Mouse (Mus musculus): ENCODE measurements around the gene Lhx5. TPM values are rescaled to one million over a fixed set of nuclear protein-coding genes. Genes with fewer than 3 reads are reported as not detected.
A peak's percentile ranks its signal among the peaks of the same experiment; 100 is the strongest.

Gene Lhx5
- polyA plus RNA-seq, 1 experiment from 2014 or later = 63.0 TPM

DNA sequence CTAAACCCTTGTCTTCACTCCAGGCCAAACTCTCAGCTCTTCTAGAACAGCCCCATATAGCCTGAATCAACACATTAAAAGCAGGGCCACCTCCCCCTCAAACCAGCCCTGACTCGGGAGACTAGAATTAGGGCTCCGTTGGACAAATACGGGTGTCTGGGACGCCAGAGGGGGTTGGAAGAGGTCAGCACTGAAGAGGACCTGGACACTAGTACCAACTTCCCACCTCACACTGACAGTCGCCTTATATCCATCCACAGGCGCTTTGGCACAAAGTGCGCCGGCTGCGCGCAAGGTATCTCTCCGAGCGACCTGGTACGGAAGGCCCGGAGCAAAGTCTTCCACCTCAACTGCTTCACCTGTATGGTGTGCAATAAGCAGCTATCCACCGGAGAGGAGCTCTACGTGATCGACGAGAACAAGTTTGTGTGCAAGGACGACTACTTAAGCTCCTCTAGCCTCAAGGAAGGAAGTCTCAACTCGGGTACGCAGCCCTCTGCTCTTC lies 2.8 kb downstream of the Lhx5 start:
- Histone ChIP-seq H3K9ac (peak overlapping the region; percentile 87), H3K36me3 (no peaks in the 10 kb centered on the region), H3K9me3 (replicated peaks) (no peaks in the 10 kb centered on the region), H3K27me3 (peaks cover 94% of the 10 kb centered on the region), H3K27ac (peak overlapping the region; percentile 93), H3K4me2 (replicated peaks) (peak overlapping the region; percentile 60), H3K4me1 (peaks cover 30% of the 10 kb centered on the region), H3K4me3 (peak overlapping the region; percentile 55)
- no peak for ATAC-seq (ENCODE audit: low FRiP score)
- WGBS = 1% methylated on average over 21 of the region's 21 CpGs

DNA sequence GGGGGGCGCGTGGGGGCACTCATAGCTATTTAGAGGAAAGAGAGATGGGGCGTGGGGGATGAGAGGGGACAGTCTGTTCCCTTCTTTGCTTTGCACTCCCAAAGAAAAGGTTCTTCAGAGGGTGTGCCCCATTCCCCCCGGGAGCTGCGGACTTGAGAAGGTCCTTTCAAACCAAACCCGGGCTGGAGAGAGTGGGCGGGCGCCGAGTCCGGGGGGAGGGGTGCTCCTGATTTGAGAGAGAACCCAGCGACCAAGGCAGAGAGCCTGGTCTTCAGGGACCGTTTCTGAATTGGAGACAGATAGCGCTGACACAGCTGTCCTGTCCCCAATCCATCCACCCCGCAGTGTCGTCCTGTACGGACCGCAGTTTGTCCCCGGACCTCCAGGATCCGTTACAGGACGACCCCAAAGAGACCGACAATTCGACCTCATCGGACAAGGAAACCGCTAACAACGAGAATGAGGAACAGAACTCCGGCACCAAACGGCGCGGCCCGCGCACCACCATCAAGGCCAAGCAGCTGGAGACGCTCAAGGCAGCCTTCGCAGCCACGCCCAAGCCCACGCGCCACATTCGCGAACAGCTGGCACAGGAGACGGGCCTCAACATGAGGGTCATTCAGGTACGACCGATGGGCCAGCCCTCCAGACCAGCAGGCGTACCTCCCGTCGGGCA lies 3.6 kb downstream of the Lhx5 start:
- H3K9ac ChIP-seq = peak overlapping the region; percentile 87
- H3K27me3 ChIP-seq = peaks cover 94% of the 10 kb centered on the region
- H3K27ac ChIP-seq = peak overlapping the region; percentile 93
- H3K4me3 ChIP-seq = peak overlapping the region; percentile 55
- H3K4me1 ChIP-seq = peaks cover 39% of the 10 kb centered on the region
- H3K36me3 ChIP-seq = no peaks in the 10 kb centered on the region
- under 1% methylated on average over 44 of the region's 44 CpGs for WGBS
- H3K4me2 ChIP-seq (replicated peaks) = peak overlapping the region; percentile 60
- no peak for ATAC-seq (ENCODE audit: low FRiP score)
- no peaks in the 10 kb centered on the region for H3K9me3 ChIP-seq (replicated peaks)

DNA sequence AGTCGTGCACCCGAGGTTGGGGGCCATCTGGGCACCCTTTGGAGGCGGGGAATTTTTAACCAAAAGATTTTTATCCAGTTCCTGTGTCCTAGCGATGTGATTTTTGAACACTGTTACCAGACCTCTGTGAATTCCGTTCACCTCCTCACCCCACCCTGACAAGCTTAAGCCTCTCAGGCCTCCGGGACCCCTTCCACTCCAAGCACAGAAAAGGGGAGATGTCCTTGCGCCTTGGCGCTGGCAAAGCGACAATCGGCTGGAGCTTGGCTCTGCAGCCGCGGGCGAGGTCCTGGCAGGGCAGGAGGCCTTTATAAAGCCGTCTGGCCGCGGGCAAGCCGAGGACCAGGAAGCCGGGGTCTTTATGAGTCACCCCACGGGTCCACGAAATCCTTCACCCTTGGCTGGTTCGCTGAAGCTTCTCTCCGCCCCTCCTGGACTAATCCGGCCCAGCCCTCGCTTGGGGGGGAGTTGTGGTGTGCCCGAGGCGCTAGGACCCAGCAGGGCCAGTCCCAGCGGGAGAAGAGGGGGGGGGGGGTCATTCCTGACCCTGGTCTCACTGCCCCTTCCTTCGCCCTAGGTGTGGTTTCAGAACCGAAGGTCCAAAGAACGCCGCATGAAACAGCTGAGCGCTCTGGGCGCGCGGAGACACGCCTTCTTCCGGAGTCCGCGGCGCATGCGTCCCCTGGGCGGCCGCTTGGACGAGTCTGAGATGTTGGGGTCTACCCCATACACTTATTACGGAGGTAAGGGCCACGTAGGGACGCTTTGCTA lies 4.4 kb downstream of the Lhx5 start:
- H3K4me1 ChIP-seq = peaks cover 42% of the 10 kb centered on the region
- H3K4me2 ChIP-seq (replicated peaks) = peak overlapping the region; percentile 60
- WGBS = under 1% methylated on average over 47 of the region's 47 CpGs
- H3K9ac ChIP-seq = peak overlapping the region; percentile 87
- H3K4me3 ChIP-seq = peak overlapping the region; percentile 55
- ATAC-seq (ENCODE audit: low FRiP score) = no peak
- H3K36me3 ChIP-seq = no peaks in the 10 kb centered on the region
- peaks cover 96% of the 10 kb centered on the region for H3K27me3 ChIP-seq
- H3K9me3 ChIP-seq (replicated peaks) = no peaks in the 10 kb centered on the region
- H3K27ac ChIP-seq = peak overlapping the region; percentile 93

DNA sequence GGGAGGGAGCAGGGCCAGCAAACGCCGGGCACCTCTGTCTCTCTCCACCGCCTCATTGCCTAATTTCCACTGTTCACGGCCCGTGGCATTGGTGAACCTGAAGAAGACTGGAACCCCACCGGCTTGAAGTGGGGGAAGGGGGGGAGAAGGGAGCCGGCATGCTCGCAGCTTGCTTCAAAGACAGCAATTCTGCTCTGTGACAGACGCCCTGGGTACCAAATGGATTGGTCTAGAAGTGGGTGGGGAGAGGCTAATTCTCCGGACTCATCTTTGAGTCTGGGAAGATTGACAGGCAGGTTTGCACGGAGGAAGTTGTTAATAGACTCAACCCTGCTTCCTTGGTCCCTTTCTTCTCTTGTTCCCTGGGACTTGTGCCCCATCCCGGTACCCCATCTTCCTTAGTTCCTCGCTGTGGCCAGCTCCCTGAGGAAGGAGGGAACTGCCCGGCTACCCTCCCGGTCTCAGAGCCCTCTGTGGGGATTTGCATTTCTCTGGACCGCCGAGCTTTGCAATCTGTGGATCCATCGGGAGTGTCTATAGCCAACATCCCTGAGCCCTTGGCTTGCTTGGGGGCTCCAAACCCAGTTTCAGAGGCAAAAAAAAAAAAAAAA lies 5.5 kb downstream of the Lhx5 start:
- Histone ChIP-seq H3K36me3 (no peaks in the 10 kb centered on the region), H3K27ac (peak overlapping the region; percentile 93), H3K9me3 (replicated peaks) (no peaks in the 10 kb centered on the region), H3K9ac (peak overlapping the region; percentile 87), H3K27me3 (peaks cover 86% of the 10 kb centered on the region), H3K4me1 (peaks cover 38% of the 10 kb centered on the region), H3K4me3 (peak overlapping the region; percentile 55), H3K4me2 (replicated peaks) (peak overlapping the region; percentile 60)
- no peak for ATAC-seq (ENCODE audit: low FRiP score)
- WGBS = 2% methylated on average over 18 of the region's 18 CpGs

DNA sequence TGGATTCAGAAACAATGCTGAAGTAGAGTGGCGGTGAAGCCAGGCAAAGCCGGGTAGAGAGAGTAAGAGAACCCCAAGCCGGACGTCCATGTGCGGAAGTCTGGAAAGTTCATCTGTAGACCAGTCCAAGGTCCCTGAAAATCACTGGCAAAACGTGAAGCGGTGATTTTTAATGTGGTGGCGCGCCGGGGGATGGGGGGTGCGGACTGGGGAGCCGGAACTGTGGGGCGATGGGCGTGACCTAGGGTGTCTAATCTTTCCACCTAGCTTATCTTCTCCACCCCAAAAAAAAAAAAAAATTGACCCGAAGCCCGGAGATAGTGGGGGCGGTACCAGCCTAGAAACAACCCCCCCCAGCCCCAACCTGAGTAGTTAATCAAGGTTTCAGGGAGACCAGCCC lies 6.0 kb downstream of the Lhx5 start:
- peak overlapping the region; percentile 55 for H3K4me3 ChIP-seq
- no peaks in the 10 kb centered on the region for H3K36me3 ChIP-seq
- ATAC-seq (ENCODE audit: low FRiP score) = no peak
- peak overlapping the region; percentile 93 for H3K27ac ChIP-seq
- peaks cover 84% of the 10 kb centered on the region for H3K27me3 ChIP-seq
- peak overlapping the region; percentile 60 for H3K4me2 ChIP-seq (replicated peaks)
- H3K9ac ChIP-seq = peak overlapping the region; percentile 87
- H3K4me1 ChIP-seq = peaks cover 38% of the 10 kb centered on the region
- H3K9me3 ChIP-seq (replicated peaks) = no peaks in the 10 kb centered on the region
- WGBS = under 1% methylated on average over 17 of the region's 17 CpGs

DNA sequence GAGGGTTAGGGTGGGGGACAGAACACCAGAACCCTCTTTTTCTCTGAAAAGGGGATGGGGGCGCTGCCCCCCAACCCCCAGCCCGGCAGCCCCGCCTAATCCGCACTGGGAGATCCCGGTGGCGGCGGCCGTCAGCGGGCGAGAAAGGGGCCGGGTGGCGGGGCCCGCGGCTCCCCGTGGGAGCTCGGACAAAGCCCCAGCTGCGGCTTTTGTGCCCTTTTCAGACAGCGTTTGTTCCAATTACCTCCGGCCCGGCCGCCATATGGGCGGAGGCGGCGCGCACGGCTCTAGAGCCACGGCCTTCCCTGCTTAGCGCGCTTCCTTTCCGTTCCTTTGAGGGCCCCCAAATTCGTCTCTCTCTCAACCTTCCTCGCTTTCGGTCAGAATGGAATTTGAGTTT lies 6.5 kb downstream of the Lhx5 start:
- peak overlapping the region; percentile 60 for H3K4me2 ChIP-seq (replicated peaks)
- under 1% methylated on average over 33 of the region's 33 CpGs for WGBS
- ATAC-seq (ENCODE audit: low FRiP score) = no peak
- H3K9ac ChIP-seq = peak overlapping the region; percentile 87
- H3K4me1 ChIP-seq = peaks cover 38% of the 10 kb centered on the region
- peak overlapping the region; percentile 55 for H3K4me3 ChIP-seq
- no peaks in the 10 kb centered on the region for H3K9me3 ChIP-seq (replicated peaks)
- peaks cover 85% of the 10 kb centered on the region for H3K27me3 ChIP-seq
- H3K36me3 ChIP-seq = no peaks in the 10 kb centered on the region
- peak overlapping the region; percentile 93 for H3K27ac ChIP-seq

DNA sequence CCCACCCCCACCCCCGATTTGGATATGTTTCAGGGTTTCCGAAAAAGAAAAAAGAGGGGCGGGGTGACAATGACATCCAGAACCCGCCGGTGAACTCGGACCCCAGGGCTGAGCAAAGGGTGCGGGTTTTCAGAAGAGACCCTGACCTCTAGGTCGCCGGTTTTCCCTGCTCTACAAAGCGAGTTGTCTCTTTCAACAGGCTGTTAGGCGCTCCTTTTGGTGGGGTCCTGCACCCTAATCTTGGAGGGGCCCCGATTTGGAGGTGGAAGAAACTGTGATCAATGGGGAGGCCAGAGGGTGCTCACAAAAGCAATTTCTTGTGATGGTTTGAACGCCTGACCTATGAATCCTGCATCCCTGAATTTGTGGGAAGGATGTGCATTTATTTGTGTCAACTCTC lies 7.0 kb downstream of the Lhx5 start:
- Histone ChIP-seq H3K4me3 (peak overlapping the region; percentile 55), H3K27me3 (peaks cover 86% of the 10 kb centered on the region), H3K9me3 (replicated peaks) (no peaks in the 10 kb centered on the region), H3K4me1 (peaks cover 38% of the 10 kb centered on the region), H3K9ac (peak overlapping the region; percentile 87), H3K27ac (peak overlapping the region; percentile 93), H3K4me2 (replicated peaks) (peak overlapping the region; percentile 60), H3K36me3 (no peaks in the 10 kb centered on the region)
- no peak for ATAC-seq (ENCODE audit: low FRiP score)
- under 1% methylated on average over 13 of the region's 13 CpGs for WGBS

DNA sequence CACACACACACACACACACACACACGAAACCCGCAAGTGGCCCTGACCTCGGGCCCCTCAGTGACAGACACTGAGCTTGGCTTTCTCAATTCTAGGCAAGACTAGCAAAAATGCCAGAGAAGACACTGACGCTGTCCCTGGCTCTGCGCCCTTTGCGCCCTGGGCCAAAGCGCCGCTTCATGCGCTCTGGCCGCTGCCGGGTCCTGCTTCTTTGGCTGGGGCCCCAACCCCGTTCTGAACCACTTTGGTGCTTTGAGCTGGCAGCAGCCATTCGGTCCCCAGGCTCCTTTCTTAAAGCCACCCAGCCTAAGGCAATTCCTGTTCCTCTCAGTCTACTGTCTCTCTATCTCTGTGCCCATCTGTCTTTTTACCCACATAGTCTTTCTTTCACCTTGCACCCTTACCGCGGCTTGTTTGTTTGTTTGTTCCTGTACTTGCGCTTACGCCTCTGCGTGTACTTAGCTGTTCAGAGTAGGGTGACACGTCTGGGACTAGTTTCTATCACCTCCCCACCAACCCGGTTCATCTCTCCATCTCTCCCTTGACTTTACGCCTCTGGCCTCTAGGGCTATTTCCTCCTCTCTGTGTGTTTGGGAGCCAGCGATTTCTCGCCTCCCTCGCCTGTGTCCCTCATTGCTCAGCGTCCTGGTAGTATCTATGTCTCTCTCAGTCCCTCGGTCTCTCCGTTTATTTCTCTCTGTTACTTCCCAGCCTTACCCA lies 7.7 kb downstream of the Lhx5 start:
- Histone ChIP-seq H3K4me1 (peaks cover 38% of the 10 kb centered on the region), H3K9ac (peak overlapping the region; percentile 87), H3K4me3 (peak overlapping the region; percentile 55), H3K27me3 (peaks cover 84% of the 10 kb centered on the region), H3K4me2 (replicated peaks) (peak overlapping the region; percentile 60), H3K9me3 (replicated peaks) (no peaks in the 10 kb centered on the region), H3K27ac (peak overlapping the region; percentile 93), H3K36me3 (no peaks in the 10 kb centered on the region)
- 1% methylated on average over 27 of the region's 27 CpGs for WGBS
- no peak for ATAC-seq (ENCODE audit: low FRiP score)

DNA sequence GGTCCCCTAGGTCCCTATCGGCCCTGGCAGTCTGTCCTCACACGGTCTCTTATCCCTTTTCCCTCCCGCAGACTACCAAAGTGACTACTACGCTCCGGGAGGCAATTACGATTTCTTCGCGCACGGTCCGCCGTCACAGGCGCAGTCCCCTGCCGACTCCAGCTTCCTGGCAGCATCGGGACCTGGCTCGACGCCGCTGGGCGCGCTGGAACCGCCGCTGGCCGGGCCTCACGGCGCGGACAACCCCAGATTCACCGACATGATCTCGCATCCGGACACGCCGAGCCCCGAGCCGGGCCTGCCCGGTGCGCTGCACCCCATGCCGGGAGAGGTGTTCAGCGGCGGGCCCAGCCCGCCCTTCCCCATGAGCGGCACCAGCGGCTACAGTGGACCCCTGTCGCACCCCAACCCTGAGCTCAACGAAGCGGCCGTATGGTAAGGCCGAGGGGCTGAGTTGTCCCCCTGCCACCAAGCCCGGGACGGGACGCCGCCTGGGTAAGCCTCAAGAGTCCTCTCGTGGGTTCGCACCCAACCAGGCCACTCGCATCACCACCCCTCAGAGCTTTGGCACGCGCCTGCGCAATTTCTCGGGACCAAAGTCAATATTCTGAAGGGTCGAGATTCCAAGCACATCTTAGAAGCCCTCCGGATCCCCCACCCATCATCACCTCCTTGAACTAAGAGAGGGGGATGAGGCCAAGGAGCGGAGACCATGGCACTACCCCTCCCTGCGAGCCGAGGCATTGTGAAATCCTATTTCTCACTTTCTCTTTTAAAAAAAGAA lies 8.6 kb downstream of the Lhx5 start:
- ATAC-seq (ENCODE audit: low FRiP score) = no peak
- Histone ChIP-seq H3K9me3 (replicated peaks) (no peaks in the 10 kb centered on the region), H3K4me3 (peak overlapping the region; percentile 55), H3K4me1 (peaks cover 38% of the 10 kb centered on the region), H3K36me3 (no peaks in the 10 kb centered on the region), H3K27ac (peak overlapping the region; percentile 93), H3K27me3 (peaks cover 83% of the 10 kb centered on the region), H3K4me2 (replicated peaks) (peak overlapping the region; percentile 60), H3K9ac (peak overlapping the region; percentile 87)
- WGBS = 3% methylated on average over 61 of the region's 61 CpGs

DNA sequence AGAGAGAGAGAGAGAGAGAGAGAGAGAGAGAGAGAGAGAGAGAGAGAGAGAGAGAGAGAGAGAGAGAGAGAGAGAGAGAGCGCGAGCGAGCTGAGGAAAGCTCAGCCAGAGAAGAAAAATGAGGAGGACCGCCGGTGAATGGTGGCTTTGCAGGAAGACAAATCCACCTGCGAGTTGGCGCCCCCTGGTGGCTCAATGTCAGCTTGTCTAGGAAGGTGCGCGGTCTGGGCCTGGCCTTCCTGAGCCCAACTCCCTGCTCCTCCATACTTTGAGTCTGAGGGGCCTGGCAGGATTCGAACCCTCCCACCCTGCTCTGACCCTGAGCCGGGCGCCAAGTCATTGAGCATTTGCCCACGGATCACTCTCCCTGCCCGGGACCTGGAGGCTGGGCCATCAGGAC lies 9.2 kb downstream of the Lhx5 start:
- Histone ChIP-seq H3K4me2 (replicated peaks) (peak overlapping the region; percentile 60), H3K4me3 (peak overlapping the region; percentile 55), H3K9me3 (replicated peaks) (no peaks in the 10 kb centered on the region), H3K9ac (peak overlapping the region; percentile 87), H3K27me3 (peaks cover 82% of the 10 kb centered on the region), H3K27ac (peak overlapping the region; percentile 93; the same call in 1 of the 2 replicates), H3K36me3 (no peaks in the 10 kb centered on the region), H3K4me1 (peaks cover 34% of the 10 kb centered on the region)
- ATAC-seq (ENCODE audit: low FRiP score) = 0 out of 2 replicates have a peak, but pooled peaks have one; percentile 23
- 3% methylated on average over 11 of the region's 14 CpGs for WGBS

DNA sequence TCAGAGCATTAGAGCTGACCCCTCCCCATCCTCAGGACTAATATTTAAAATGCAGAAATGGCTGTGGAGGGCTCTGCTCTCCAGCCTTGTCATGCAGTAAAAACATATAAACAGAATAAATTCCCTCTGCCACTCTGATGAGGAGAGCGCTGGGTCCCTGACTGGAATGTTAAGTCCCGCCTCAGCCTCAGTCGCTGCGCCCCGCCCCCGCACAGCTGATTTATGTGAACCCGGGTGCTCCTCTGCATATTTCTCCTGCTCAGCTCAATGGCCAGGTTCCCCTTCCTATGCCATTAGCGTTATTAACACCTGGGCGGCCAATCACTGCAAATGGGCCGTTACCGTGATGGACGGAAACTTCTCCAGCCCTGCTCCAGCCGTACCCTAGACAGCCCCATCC lies 15.8 kb downstream of the Lhx5 start:
- peaks cover 35% of the 10 kb centered on the region for H3K27me3 ChIP-seq
- ATAC-seq (ENCODE audit: low FRiP score) = no peak
- no peak overlapping the region for H3K4me2 ChIP-seq (replicated peaks)
- no peaks in the 10 kb centered on the region for H3K36me3 ChIP-seq
- H3K4me3 ChIP-seq = no peak overlapping the region
- H3K9ac ChIP-seq = no peak overlapping the region
- H3K27ac ChIP-seq = peak overlapping the region; percentile 40; the same call in 1 of the 2 replicates
- 48% methylated on average over 13 of the region's 13 CpGs for WGBS
- peaks cover 2% of the 10 kb centered on the region; the same call in 1 of the 2 replicates for H3K4me1 ChIP-seq
- no peaks in the 10 kb centered on the region for H3K9me3 ChIP-seq (replicated peaks)
